Mouse (Mus musculus) adrenal gland, adult 2 months (tissue): ENCODE results near the gene Tnfrsf12a. TPM values are rescaled to one million over a fixed set of nuclear protein-coding genes. Genes with fewer than 3 reads are reported as not detected.

Experiments used
- DNase-seq: peaks from one replicate; pipeline ENCODE4 v3.0.0; 2021
- polyA plus RNA-seq: library from polyadenylated mRNA; depleted of rRNA; stranded (reverse); fragments of >200 nt; gene quantifications from 2 replicates; pipeline ENCODE4 v1.2.3, GENCODE M21; 2012
- total RNA-seq, 2 experiments: library from RNA; stranded (reverse); gene quantifications; 2 replicates each; pipeline ENCODE4 v1.2.3; 2021

Tnfrsf12a gene
- total and polyA plus RNA-seq, 3 experiments = 83.4 to 270 (median 147) TPM

DNA sequence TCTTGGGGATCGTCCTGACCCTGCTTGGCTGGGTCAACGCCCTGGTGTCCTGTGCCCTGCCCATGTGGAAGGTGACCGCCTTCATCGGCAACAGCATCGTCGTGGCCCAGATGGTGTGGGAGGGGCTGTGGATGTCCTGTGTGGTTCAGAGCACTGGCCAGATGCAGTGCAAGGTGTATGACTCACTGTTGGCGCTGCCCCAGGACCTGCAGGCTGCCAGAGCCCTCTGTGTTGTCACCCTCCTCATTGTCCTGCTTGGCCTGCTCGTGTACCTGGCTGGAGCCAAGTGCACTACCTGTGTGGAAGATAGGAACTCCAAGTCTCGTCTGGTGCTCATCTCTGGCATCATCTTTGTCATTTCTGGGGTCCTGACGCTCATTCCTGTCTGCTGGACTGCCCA is 3.8 kb upstream of the Tnfrsf12a start:
- peak; percentile 67 for DNase-seq

DNA sequence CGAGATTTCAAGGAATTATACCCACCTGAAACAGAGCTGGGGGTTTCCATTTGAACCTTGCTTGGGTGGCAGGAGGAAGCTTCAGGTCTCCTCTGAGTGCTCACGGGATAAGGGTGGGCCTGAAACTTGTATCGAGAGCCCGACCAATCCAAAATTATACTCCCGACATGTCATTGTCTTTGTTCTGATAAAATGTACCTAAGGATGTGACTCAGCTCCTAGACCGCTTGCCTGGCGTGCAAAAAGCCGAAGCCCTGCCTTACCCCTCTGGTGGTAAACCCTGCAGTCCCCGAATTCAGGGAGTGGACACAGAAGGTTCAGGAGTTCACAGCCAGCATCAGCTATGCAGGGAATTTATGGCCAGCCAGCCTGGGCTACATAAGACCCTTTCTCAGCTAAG is 3.1 kb upstream of the Tnfrsf12a start:
- no peak for DNase-seq

DNA sequence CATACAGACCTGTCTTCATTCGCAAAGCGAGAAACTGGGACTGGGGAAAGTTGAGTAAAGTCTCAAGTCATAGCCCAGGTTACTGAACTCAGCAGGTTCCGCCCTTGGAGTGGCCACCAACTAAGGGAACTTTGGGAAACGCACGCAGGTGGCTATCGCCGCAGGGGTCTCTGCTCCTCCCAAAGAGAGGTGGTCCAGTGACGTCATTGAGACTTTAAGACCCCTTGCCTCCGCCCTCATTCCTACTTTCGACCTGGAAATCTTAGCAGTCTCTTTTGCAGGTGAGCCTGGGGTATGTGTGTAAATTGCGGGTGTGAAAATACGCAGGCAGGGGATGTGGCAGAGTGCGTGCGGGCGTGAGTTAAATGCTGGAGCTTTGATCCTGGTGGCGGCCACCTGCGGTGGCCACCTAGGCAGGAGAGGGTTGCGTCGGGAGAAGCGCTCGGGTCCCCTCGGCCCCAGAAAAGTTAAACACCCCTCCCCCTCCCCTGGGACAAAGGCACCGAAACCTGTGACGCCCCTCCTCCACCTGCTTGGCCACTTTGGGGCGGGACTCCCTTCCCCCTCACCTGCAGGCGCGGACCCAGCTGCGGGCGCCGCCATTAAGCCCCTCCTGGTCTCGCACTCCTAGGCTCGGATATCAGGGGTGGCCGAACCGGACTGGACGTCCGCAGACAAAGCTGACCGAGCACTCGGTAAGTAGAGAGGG is 2.0 kb upstream of the Tnfrsf12a start, which contains the start of gene Cldn6:
TSS of gene Cldn6 (plus strand) at position 123 of the 709 bp plus-strand sequence.
- DNase-seq = no peak

DNA sequence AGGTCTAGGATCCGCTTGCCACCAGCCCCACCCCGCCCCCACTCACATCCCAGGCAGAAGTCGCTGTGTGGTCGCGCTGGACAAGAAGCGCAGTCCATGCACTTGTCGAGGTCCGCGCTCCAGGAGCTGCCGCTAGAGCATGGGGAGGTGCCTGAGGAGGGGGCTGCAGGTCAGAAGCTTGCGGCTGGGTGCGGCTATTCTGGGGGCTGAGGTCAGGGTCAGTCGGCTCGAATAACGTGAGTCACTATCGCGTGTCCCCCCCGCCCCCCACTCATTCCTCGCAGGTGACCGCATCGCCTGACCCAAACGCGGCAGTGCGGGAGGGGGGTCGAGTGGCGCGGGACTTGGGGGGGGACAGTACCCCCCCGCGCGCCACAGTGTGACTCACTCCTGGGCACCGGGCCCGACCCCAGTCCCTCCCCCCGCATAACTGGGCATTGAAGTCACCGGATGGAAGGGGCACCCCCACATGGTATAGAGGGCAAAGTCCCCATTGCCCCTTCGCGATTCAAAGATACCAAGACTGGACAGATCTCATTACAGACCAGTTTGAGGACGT is 716 bp downstream of the Tnfrsf12a start:
- DNase-seq = peak; percentile 92

DNA sequence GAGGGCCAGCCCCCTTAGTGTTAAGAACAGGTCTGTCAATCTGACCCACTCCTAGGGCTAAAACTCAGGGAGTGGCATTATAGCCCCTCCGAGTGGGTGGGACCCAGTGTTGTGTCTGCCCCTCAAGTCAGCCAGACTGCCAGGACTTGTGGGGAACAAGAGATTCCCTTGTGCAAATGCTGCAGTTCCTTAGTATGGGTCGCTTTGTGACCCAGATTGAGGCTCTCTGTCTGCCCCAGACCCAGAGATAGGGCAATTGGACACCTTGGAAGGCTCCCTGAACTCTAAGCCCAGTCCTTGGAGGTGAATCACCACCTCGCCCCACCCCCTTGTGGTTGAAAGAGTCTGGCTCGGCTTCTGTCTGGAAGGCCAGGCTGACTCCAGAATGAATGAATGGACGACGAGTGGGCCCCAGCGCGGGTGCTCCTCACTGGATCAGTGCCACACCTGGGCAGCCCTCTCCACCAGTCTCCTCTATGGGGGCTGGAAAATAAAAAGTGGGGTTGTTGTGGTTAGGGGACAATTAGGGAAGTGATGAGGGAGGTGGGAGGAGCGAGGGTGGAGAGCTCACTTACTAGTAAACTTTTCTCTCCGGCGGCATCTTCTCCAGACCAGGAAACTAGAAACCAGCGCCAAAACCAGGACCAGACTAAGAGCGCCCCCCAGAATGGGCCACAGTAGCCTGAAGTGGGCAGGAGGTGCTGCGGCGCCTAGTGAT is 1.5 kb downstream of the Tnfrsf12a start:
- DNase-seq = peak; percentile 93

DNA sequence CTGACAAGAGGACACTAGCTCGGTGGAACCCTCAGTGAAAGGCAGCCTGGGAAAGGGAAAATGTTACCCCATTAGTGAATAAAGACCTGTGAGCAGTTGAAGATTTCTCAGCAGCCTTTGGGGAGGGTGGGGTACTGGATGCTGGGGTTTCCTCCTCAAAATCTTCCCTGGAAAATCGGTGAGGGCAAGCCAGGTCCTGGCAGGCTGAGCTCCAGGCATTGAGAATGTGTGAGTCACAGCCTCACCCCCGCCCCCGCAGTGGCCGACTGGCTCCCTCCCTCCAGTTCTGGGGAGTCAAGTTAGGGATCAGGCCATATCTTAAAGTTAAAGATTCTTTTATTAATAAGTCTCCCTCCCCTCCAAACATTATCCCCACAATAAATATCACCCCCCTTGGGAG is 2.1 kb downstream of the Tnfrsf12a start:
- DNase-seq = peak; percentile 91

DNA sequence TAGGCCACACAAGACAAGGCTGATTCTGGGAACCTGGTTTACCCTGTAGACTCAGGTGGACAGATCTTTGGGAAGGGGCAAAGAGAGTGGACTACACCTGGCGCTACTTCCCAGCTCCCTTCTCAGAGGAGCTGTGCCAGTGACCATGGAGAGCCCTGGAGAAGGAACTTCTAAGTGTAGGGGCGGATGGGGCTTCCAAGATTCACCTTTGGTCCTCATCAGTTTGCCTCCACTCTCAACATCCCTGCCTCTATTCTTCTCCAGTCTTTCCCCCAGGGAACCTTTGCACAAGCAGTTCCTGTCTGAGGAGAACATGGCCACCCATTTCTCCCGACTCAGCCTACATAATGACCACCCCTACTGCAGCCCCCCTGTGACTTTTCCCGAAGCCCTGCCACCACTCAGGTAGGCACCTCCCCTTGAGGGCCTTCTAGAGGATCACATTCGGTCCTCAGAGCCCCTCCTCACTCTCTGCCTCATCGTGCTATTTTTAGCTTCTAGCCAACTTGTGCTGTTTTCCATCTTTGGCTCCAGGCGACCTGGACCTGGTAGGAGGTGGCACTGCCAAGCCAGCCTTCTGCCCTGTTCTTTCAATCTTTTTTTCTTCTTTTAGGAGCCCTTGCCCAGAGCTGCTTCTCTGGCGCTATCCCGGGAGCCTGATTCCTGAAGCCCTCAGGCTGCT is 2.9 kb downstream of the Tnfrsf12a start:
- DNase-seq = peak; percentile 46

DNA sequence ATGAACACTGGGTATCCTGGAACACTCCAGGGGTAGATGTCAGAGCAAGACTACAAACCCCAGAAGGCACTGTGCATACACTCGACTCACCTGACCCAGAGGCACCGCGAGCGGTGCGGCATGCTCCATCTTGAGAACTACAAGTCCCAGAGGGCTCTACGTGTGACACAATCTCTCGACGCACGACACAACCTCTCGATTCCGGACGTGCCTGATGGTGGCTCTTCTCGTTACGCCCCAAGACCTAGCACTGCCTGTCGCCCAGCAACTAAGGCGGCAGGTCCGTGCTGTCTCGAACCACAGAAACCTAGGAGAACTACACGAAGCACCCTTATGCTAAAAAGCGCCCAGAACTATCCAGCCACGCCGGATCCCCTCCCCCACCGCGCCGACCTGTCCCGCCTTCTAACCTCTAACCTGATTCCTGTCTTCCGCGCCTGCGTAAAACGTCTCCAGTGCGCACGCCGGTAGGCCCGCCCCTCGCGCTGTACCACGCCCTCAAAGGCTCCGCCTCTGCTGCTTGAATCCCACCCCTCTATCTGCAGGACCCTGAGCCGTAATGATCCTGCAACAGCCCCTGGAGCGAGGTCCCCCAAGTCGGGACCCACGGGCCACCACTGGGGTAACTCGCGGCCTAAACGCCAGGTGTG is 3.7 kb downstream of the Tnfrsf12a start, which contains the start of the genes Hcfc1r1 and Thoc6:
TSS of gene Hcfc1r1 (plus strand) at position 173 of the 650 bp plus-strand sequence.
TSS of gene Thoc6 (minus strand) at position 459 of the 650 bp plus-strand sequence.
- DNase-seq = peak; percentile 96

DNA sequence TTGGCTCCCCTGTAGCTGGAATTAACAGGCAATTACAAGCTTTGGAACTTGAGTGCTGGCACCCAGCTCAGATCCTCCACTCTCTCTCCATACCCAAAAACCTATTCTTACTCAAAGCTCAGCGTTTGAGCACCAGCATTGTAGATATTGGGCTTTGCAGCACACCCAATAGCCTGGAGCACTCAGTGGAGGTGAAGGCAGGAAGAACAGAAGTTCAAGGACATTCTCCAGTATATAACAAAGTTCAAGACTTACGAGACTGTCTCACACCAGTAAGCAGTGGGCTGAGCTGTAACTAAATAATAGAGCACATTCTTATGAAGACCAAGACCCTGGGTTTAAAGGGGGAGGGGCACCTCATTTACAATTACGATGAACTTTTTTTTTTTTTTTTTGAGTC is 4.5 kb downstream of the Tnfrsf12a start:
- no peak for DNase-seq

DNA sequence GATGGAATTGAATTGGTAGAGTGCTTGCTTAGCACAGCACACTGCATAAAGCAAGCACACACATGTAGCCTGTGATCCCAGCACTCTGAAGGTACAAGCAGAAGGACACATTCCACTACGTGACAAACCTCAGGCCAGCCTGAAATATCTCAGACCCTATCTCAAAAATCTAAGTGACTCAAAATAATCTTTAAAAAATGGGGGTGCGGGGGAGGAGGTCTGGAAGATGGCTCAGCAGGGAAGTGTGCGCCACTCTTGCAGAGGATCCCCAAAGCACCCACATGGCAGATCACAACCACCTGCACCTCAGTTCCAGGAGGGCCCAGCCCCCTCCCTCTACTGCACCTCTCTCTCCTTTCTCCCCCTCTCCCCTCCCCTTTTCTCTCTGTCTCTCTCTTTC is 5.7 kb downstream of the Tnfrsf12a start:
- no peak for DNase-seq

DNA sequence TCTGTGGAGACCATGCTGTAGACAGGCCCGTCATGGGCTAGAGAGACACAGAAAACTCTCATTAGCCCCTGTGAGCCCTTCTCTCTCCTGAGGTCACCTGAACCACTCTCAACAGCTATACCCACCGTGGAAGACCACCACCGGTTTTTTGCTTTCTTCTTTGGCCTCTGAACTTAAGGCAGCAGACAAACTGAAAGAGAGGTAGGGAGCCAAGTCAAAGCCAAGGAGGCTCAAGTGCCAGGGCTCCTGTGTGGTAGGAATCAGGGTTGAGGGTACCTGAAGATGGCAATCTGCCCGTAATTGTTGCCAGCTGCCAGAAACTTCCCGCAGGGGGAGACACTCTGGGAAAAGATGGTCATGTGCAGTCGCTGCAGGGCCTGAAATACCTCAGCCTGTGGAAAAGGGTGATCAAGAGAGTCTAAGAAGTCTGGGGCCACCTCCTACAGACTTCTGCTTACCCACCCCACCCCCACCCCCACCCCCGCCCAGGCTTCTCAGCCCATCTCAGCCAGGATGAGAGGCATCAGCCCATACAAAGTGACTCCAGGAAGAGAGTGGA is 6.7 kb downstream of the Tnfrsf12a start:
- DNase-seq = no peak

DNA sequence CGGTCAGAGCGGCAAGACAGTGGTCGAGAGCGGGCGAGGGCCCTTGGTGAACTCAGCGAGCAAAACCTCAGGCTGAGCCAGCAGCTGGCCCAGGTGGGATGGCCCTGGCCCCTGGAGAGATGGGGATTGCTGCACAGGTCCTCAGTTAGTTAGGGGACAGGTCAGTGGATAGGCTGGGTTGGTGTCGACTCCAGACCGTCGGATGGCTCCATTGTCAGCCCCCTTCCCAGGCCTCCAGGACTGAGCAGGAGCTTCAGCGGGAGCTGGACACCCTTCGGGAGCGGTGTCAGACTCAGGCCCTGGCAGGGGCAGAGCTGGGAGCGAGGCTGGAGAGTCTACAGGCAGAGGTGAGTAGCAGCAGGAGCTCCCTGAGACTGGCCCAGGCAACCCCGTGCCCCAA is 11.8 kb downstream of the Tnfrsf12a start:
- no peak for DNase-seq

DNA sequence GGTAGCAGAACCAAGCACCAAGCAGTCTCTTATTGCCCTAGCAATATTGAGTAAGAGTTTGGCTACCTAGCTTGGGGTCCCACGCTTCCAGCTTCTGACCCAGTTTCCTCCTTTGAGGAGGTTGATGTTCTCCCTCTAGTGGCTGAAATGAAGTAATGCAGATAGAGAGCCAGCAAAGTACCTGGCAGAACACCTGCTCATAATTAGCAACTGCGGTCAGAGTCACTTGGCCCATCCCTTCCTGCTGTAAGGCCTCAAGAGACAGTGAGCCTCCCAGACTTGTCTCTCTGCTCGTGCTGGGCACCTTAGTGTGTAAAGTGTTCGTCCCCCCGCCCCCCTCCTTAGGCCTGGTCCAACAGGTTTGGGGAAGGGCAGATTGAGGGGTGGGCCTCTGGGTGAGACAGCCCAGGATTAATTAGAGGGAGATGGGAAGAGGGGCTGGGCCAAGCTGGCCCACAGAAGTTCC is 12.7 kb downstream of the Tnfrsf12a start:
- no peak for DNase-seq

DNA sequence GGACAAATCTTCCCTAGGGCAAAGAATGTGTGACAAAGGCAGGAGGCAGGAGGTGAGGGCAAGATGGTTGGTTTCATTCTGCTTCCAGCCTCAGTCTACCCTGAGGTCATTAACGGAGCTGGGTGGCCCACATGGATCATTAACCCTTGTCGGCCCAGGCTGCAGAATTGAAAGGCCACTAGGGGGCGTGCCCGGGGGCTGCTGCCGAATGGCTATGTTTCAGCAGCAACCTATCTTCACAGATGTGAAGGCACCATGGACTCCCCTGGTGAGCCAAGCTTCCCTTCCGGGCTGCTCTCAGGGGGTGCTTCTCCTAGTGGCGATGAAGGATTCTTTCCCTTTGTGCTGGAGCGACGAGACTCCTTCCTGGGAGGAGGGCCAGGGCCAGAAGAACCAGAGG is 15.7 kb downstream of the Tnfrsf12a start:
- DNase-seq = no peak

DNA sequence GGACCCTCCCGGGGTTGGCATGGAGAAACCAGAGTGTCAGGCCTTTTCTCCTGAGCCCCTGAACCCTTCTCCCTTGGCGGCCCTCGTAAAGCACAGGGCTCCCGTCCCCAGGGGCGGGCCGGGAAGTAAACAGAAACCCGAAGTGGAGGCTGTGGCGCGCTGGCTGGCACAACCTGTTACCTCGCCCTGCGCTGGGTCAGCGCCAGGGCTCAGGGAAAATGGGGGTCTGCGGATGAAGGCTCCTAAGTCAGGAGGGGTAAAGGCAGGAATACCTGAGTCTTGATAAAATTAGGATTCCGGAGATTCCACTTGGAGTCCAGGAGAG is 16.4 kb downstream of the Tnfrsf12a start:
- no peak for DNase-seq

DNA sequence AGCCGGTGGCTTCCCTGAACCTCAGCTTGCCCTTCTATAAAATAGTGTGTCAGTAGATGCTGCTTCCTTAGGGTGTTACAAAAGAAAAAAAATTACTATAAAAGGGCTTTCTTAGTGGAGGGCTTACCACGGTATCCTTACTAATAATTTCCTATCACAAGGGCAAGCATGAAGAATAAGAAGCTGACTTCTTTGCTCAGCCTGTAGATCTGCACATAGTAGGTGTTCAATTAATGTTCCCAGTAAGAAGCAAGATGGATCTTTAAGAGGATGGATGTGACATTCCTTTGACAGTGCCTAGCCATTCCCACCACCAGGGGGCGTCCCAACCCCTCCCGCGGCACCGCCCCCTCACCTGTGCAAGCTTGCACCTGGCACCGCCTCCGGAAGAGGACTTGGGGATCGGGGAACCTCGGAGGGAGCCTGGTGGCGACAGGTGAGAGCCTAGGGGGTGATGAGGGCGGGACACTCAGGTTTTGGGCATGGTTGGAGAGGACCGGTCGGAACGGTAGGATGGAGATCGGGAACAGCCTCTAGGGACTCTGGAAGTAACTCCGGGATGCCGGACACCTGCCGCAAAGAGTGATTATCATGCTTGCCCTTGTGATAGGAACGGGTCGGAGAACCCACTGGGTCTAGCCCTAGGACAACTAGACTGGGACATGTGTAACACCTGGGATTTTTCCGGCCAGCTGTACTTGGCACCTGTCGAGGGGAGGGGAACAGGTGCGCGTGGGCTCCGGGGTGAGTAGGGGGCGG is 17.0 kb downstream of the Tnfrsf12a start, which contains the start of gene Bicdl2:
TSS of gene Bicdl2 (plus strand) at position 390 of the 759 bp plus-strand sequence.
- DNase-seq = peak; percentile 36

DNA sequence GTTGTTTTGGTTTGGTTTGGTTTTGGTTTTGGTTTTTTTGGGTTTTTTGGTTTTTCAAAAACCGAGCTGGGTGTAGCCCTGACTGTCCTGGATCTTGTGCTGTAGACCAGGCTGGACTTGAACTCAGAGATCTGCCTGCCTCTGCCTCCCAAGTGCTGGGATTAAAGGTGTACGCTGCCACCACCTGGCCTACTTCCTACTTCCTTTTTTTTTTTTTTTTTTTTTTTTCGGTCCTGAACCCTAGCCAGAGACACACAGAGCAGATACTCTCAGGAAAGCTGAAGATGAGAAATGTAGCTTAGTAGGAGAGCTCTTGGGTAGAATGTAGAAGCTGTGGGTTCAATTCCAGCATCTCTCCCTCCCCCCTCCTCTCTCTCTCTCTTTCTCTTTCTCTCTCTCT is 18.8 kb downstream of the Tnfrsf12a start:
- no peak for DNase-seq

DNA sequence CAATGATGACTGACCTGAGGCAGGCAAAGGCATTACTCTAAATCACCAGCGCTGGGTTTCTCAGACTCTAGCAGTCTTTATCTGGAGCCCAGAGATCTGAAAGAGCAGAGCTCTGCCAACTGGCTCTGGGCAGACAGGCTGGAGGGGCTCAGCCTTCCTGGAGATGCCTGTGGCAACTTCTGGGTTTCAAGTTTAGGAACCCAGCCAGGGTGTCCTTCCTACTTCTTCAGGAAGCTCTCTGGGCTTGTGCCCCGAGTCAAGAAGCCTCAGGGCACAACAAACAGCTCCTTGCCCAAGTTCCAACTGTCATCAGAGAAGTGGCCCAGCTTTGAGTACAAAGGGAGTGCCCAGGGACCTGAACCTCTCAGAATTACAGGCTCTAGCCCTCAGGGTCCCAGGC is 22.9 kb downstream of the Tnfrsf12a start:
- DNase-seq = no peak

DNA sequence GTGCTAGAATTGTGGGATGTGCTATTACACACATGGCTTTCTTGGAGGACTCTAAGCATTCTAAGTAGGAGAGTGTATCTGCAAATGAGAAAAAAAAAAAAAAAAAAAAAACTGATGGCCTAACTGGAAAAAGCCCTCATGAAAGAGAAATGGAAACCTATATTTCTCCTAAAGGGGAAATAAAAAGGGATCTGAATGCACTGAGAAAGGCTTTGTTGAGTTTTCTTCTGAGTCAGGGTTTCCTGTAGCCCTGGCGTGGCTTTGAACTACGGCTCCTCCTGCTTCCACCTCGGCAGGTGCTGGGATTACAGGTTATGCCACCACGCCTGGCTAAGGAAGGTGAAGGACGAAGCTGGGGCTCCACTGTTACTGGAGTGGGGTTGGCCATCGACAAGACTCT is 23.3 kb downstream of the Tnfrsf12a start:
- DNase-seq = no peak

DNA sequence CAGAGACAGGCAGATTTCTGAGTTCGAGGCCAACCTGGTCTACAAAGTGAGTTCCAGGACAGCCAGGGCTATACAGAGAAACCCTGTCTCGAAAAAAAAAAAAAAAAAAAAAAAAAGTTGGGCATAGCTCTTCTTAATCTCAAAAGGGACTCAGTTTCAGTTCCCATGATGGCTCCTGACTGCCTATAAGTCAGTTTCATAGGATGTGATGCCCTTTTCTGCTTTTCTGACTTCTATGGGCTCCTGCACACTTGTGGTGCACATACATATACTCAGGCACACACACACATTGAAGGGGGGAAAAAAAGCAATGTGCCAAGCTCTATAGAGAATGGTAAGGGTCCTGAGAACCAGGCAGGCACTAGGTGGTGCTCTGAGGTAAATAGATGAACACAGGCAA is 23.9 kb downstream of the Tnfrsf12a start:
- no peak for DNase-seq

DNA sequence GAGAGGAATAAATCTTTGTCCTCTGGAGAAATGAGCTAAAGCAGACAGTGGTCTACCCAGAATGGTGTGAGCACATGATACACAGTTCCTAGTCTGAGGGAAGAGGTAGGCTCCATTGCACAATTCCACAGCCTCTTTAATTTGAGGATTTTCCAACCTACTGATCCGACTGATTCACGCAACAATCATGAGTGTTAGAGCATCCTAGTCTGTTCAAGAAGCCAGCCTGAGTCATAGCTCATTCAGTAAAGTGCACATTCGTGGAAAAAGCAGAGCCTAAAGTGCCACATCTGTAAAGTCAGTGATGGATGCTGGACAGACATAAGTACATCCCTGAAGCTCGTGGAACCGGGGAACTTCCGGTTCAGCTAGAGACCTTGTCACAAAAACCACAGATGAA is 25.9 kb downstream of the Tnfrsf12a start:
- no peak for DNase-seq
